Mouse (Mus musculus): Measurements from ENCODE around the gene Stt3b.

- TF ChIP-seq EP300 (IDR thresholded peaks at IDR 0.05; ENCODE audit: insufficient read depth, low read depth, low read length) = no peak
- no peak for TF ChIP-seq POLR2A (IDR thresholded peaks at IDR 0.05; ENCODE audit: insufficient read depth, low read length)
These were observed 72.3 kb downstream of the Stt3b start for GRCm38 (mm10) chr9:115237943-115238342.

All from ES-Bruce4 (cell line).